Mouse (Mus musculus): Measurements from ENCODE around the gene Nuak2. TPM values are rescaled to one million over a fixed set of nuclear protein-coding genes. Genes with fewer than 3 reads are reported as not detected.

The Nuak2 gene
- polyA plus RNA-seq, 1 experiment from 2014 or later: 15.4 TPM

DNA sequence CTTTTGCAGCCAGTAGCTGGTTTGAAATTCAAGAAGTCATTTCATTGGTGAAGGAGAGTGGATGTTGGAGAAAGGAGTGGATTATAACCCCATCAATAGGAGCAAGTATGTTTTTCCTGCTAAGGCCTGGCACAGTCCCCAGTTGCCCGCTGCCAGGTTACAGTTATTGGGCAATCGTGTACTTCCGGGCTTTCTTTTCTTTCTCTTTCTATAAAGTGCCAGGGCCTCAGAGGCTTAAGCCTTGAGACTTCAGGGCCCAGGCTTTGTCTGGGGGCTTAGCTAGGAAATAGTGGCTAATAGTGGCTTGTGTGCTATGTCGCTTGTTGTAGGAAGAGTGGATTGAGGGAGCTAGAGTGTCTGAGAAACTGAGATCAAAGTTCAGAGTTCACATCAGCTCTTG is 1.5 kb downstream of the Nuak2 start:
- WGBS: 48% methylated on average over 4 of the region's 4 CpGs
- TF ChIP-seq CTCF (IDR thresholded peaks at IDR 0.05; ENCODE audit: low read depth): no peak
- DNase-seq (peak; percentile 67), ATAC-seq (ENCODE audit: insufficient read depth) (no peak)
- Histone ChIP-seq H3K36me3 (ENCODE audit: insufficient read depth) (0 out of 2 replicates have a peak, but pooled peaks cover 6% of the 10 kb centered on the region), H3K9me3 (ENCODE audit: low read depth, low read length) (no peaks in the 10 kb centered on the region), H3K27me3 (ENCODE audit: insufficient read depth, low read length) (peaks cover 3% of the 10 kb centered on the region; the same call in 1 of the 2 replicates), H3K9ac (no peak overlapping the region), H3K27ac (ENCODE audit: low read depth) (peak overlapping the region; percentile 77), H3K4me2 (peak overlapping the region; percentile 97), H3K4me1 (ENCODE audit: insufficient read depth) (peaks cover 22% of the 10 kb centered on the region), H3K4me3 (ENCODE audit: low read depth, low read length) (peak overlapping the region; percentile 62)

GRCm38 (mm10) chr1:132317894-132318863 is 2.3 kb downstream of the Nuak2 start:
- Histone ChIP-seq H3K27ac (ENCODE audit: low read depth) (peak overlapping the region; percentile 77), H3K4me2 (peak overlapping the region; percentile 97)
- peak; percentile 18; the same call in 1 of the 2 replicates for ATAC-seq (ENCODE audit: insufficient read depth)

DNA sequence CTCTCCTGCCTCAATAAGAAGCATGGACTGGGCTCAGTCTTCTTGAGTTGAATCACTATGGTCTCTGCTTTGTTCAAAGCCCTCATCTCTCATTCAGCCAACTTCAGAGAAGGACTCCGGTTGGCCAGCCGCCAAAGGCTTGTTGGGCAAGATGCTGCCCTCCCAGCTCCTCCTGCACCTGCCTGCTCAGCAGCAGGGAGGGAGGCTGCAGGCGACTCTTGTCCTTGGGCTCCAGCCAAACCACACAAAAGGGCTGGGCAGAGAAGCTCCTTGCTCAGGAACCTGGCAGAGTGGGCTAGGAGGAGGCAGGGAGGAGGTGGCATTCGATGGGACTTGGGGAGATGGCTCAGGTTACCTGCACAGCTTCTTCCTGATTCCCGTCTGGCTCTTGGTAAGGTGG is 3.3 kb downstream of the Nuak2 start:
- H3K9ac ChIP-seq: no peak overlapping the region
- peaks cover 27% of the 10 kb centered on the region for H3K4me1 ChIP-seq (ENCODE audit: insufficient read depth)
- H3K4me2 ChIP-seq: peak overlapping the region; percentile 29
- ATAC-seq (ENCODE audit: insufficient read depth): peak; percentile 42; the same call in 1 of the 2 replicates
- H3K9me3 ChIP-seq (ENCODE audit: low read depth, low read length): no peaks in the 10 kb centered on the region
- H3K36me3 ChIP-seq (ENCODE audit: insufficient read depth): 0 out of 2 replicates have a peak, but pooled peaks cover 6% of the 10 kb centered on the region
- H3K27ac ChIP-seq (ENCODE audit: low read depth): peak overlapping the region; percentile 77
- H3K4me3 ChIP-seq (ENCODE audit: low read depth, low read length): no peak overlapping the region
- TF ChIP-seq CTCF (IDR thresholded peaks at IDR 0.05; ENCODE audit: low read depth): no peak
- WGBS: 40% methylated on average over 5 of the region's 5 CpGs
- H3K27me3 ChIP-seq (ENCODE audit: insufficient read depth, low read length): peaks cover 3% of the 10 kb centered on the region; the same call in 1 of the 2 replicates
- DNase-seq: peak; percentile 91

More at GRCm38 (mm10) chr1:132317894-132318863, 2.3 kb downstream of the Nuak2 start:
- H3K4me1 ChIP-seq (ENCODE audit: insufficient read depth): peaks cover 27% of the 10 kb centered on the region
- WGBS: 29% methylated on average over 8 of the region's 8 CpGs
- H3K9ac ChIP-seq: no peak overlapping the region
- 0 out of 2 replicates have a peak, but pooled peaks cover 6% of the 10 kb centered on the region for H3K36me3 ChIP-seq (ENCODE audit: insufficient read depth)
- peak overlapping the region; percentile 6; the same call in 1 of the 2 replicates for H3K4me3 ChIP-seq (ENCODE audit: low read depth, low read length)
- no peak for TF ChIP-seq CTCF (IDR thresholded peaks at IDR 0.05; ENCODE audit: low read depth)
- peak; percentile 69 for DNase-seq
- H3K9me3 ChIP-seq (ENCODE audit: low read depth, low read length): no peaks in the 10 kb centered on the region
- peaks cover 3% of the 10 kb centered on the region; the same call in 1 of the 2 replicates for H3K27me3 ChIP-seq (ENCODE audit: insufficient read depth, low read length)

DNA sequence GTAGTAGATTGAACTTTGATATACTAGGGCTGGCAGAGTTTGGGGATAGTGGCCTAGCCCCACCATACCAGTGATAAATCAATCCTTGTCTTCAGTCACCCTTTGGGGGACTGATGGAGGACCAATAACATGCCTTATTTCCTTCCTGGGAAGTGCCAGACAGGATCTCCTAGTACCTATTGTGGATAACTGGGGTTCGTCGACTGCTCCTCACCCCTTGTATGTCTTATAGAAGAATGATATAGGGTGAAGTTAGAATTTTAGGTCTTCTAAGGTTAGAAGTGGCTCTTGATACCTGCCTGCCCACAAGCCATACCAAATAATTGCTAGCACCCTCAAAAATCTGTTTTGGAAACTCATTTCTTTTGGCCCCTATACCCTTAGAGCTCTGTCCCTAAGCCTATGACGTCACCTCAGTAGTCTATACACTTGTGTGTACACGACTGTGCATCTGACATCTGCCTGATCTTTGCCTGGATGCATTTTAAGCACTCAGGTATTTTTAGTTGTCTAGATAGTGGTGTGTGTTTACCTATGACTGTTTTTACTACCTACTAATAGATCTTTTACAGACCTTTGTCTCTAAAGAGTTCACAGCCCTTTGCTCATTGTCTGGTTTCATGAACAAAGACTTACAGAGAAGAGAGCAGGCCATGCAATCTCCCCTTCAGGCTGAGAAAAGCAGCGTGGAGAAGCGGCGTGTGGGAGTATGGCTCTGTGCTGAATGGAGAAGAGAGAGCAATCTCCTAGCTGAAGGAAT is 6.1 kb downstream of the Nuak2 start:
- Histone ChIP-seq H3K9me3 (ENCODE audit: low read depth, low read length) (no peaks in the 10 kb centered on the region), H3K9ac (no peak overlapping the region), H3K27me3 (ENCODE audit: insufficient read depth, low read length) (no peaks in the 10 kb centered on the region), H3K4me1 (ENCODE audit: insufficient read depth) (peaks cover 27% of the 10 kb centered on the region), H3K4me3 (ENCODE audit: low read depth, low read length) (no peak overlapping the region), H3K27ac (ENCODE audit: low read depth) (peak overlapping the region; percentile 40; the same call in 1 of the 2 replicates), H3K36me3 (ENCODE audit: insufficient read depth) (peaks cover 18% of the 10 kb centered on the region; the same call in 1 of the 2 replicates), H3K4me2 (no peak overlapping the region)
- ATAC-seq (ENCODE audit: insufficient read depth) (no peak), DNase-seq (no peak)
- TF ChIP-seq CTCF (IDR thresholded peaks at IDR 0.05; ENCODE audit: low read depth): no peak
- 67% methylated on average over 7 of the region's 7 CpGs for WGBS

DNA sequence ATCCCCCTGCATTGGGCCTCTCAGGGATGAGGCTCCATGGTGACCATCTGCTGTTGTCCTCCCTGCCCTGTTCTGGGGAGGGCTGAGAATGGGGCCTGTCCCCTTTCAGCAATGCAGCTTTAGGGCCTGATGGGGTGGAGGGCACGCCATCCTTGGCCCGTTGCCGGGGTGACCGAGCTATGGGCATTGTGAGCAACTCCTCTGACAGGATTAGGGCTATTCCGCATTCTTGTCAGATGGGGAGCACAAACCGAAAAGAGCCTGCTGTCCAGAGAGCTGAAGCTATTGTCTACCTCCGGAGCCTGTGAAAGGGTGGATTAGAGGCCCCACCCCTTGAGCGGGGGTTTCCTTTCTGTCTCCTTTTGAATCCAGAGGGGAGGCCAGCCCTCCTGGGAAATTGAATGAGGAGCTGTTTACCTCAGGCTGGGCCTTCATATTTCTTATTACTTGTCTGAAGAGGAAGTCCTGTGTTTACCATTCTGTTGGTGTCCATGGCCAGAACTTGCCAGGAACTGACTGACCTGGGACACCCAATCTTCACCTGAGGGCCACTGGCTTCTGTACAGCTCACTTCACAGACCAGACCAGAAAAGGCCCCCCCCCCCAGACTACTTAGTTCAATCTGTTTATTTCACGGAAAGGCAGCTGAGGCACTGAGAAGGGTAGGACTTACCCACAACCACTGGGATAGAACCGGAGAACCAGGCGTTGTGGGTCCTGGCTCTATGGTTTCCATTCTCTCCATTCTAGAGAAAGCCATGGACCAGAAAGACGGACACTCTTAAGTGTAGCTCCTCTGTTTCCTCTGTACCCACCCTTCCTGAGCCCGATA is 7.0 kb downstream of the Nuak2 start:
- peaks cover 19% of the 10 kb centered on the region; the same call in 1 of the 2 replicates for H3K36me3 ChIP-seq (ENCODE audit: insufficient read depth)
- no peak overlapping the region for H3K4me3 ChIP-seq (ENCODE audit: low read depth, low read length)
- ATAC-seq (ENCODE audit: insufficient read depth) (peak; percentile 48; the same call in 1 of the 2 replicates), DNase-seq (peak; percentile 72)
- 38% methylated on average over 13 of the region's 13 CpGs for WGBS
- 0 out of 2 replicates have a peak overlapping the region, but pooled peaks have one; percentile 15 for H3K9ac ChIP-seq
- no peak for TF ChIP-seq CTCF (IDR thresholded peaks at IDR 0.05; ENCODE audit: low read depth)
- H3K9me3 ChIP-seq (ENCODE audit: low read depth, low read length): no peaks in the 10 kb centered on the region
- H3K4me1 ChIP-seq (ENCODE audit: insufficient read depth): peaks cover 27% of the 10 kb centered on the region
- H3K27ac ChIP-seq (ENCODE audit: low read depth): peak overlapping the region; percentile 40; the same call in 1 of the 2 replicates
- peak overlapping the region; percentile 15; the same call in 1 of the 2 replicates for H3K4me2 ChIP-seq
- H3K27me3 ChIP-seq (ENCODE audit: insufficient read depth, low read length): no peaks in the 10 kb centered on the region

- H3K27me3 ChIP-seq (ENCODE audit: insufficient read depth, low read length): no peaks in the 10 kb centered on the region
- peak; percentile 56 for DNase-seq
- H3K9ac ChIP-seq: no peak overlapping the region
- peaks cover 11% of the 10 kb centered on the region for H3K4me1 ChIP-seq (ENCODE audit: insufficient read depth)
- WGBS: 44% methylated on average over 9 of the region's 9 CpGs
- TF ChIP-seq CTCF (IDR thresholded peaks at IDR 0.05; ENCODE audit: low read depth): no peak
- H3K36me3 ChIP-seq (ENCODE audit: insufficient read depth): peaks cover 43% of the 10 kb centered on the region
- no peaks in the 10 kb centered on the region for H3K9me3 ChIP-seq (ENCODE audit: low read depth, low read length)
- H3K4me2 ChIP-seq: no peak overlapping the region
- no peak overlapping the region for H3K27ac ChIP-seq (ENCODE audit: low read depth)
- H3K4me3 ChIP-seq (ENCODE audit: low read depth, low read length): no peak overlapping the region
- no peak; the same call in 1 of the 2 replicates for ATAC-seq (ENCODE audit: insufficient read depth)
Observed at GRCm38 (mm10) chr1:132326777-132327176, 10.9 kb downstream of the Nuak2 start.
